Mouse (Mus musculus): ENCODE measurements around the gene Flnb. TPM values are rescaled to one million over a fixed set of nuclear protein-coding genes. Genes with fewer than 3 reads are reported as not detected.
A peak's percentile ranks its signal among the peaks of the same experiment; 100 is the strongest.

The Flnb gene
- polyA plus RNA-seq, 1 experiment, result 54.5 TPM

GRCm38 (mm10) chr14:7846696-7847095 is 28.9 kb downstream of the Flnb start:
- Histone ChIP-seq H3K4me3 (no peak overlapping the region), H3K4me2 (ENCODE audit: low read depth) (peak overlapping the region; percentile 57), H3ac (ENCODE audit: control insufficient read depth, insufficient read length) (no peak overlapping the region), H3K27me3 (ENCODE audit: control insufficient read depth, insufficient read depth, insufficient read length) (no peaks in the 10 kb centered on the region), H3K36me3 (ENCODE audit: control insufficient read depth, insufficient read depth) (no peaks in the 10 kb centered on the region), H3K79me2 (ENCODE audit: control insufficient read depth, insufficient read depth) (peaks cover 98% of the 10 kb centered on the region)
- TF ChIP-seq E2F4 (IDR thresholded peaks at IDR 0.05; ENCODE audit: insufficient read depth) (no peak), TCF12 (IDR thresholded peaks at IDR 0.05; ENCODE audit: insufficient read depth, poor library complexity, severe bottlenecking) (no peak), REST (IDR thresholded peaks at IDR 0.05; ENCODE audit: insufficient read depth, insufficient read length) (no peak), MAX (IDR thresholded peaks at IDR 0.05; ENCODE audit: low read depth) (no peak), MYOD1 (IDR thresholded peaks at IDR 0.05; ENCODE audit: control insufficient read depth in 1 of 3, insufficient read length in 2 of 3, low read depth in 2 of 3) (no peak), TCF3 (IDR thresholded peaks at IDR 0.05; ENCODE audit: insufficient read length, low read depth) (no peak), CEBPB (IDR thresholded peaks at IDR 0.05; ENCODE audit: insufficient read depth, poor library complexity, severe bottlenecking) (no peak), POLR2AphosphoS2 (IDR thresholded peaks at IDR 0.05; ENCODE audit: insufficient read length, low read depth) (no peak), POLR2A (IDR thresholded peaks at IDR 0.05; ENCODE audit: insufficient read length, low read depth) (no peak), MYOG (IDR thresholded peaks at IDR 0.05; ENCODE audit: control insufficient read depth in 1 of 3, insufficient read depth in 1 of 3, insufficient read length in 2 of 3, low read depth in 2 of 3) (no peak), USF1 (IDR thresholded peaks at IDR 0.05; ENCODE audit: low read depth) (no peak), SRF (IDR thresholded peaks at IDR 0.05; ENCODE audit: control insufficient read depth, insufficient read length, low read depth) (no peak)

- H3K4me3 ChIP-seq, result no peak overlapping the region
- H3K27me3 ChIP-seq (ENCODE audit: control insufficient read depth, insufficient read depth, insufficient read length), result no peaks in the 10 kb centered on the region
- H3K36me3 ChIP-seq (ENCODE audit: control insufficient read depth, insufficient read depth), result no peaks in the 10 kb centered on the region
- TF ChIP-seq CEBPB (IDR thresholded peaks at IDR 0.05; ENCODE audit: insufficient read depth, poor library complexity, severe bottlenecking) (0 out of 2 replicates have a peak, but pooled peaks have one; percentile 31), REST (IDR thresholded peaks at IDR 0.05; ENCODE audit: insufficient read depth, insufficient read length) (no peak)
- no peak overlapping the region for H3ac ChIP-seq (ENCODE audit: control insufficient read depth, insufficient read length)
- peaks cover 98% of the 10 kb centered on the region for H3K79me2 ChIP-seq (ENCODE audit: control insufficient read depth, insufficient read depth)
- H3K4me2 ChIP-seq (ENCODE audit: low read depth), result peak overlapping the region; percentile 57
Measured at GRCm38 (mm10) chr14:7847746-7848232, 30.0 kb downstream of the Flnb start.

GRCm38 (mm10) chr14:7850913-7851312 is 33.2 kb downstream of the Flnb start:
- Histone ChIP-seq H3ac (ENCODE audit: control insufficient read depth, insufficient read length) (no peak overlapping the region), H3K4me3 (no peak overlapping the region), H3K36me3 (ENCODE audit: control insufficient read depth, insufficient read depth) (no peaks in the 10 kb centered on the region), H3K27me3 (ENCODE audit: control insufficient read depth, insufficient read depth, insufficient read length) (no peaks in the 10 kb centered on the region), H3K4me2 (ENCODE audit: low read depth) (peak overlapping the region; percentile 72), H3K79me2 (ENCODE audit: control insufficient read depth, insufficient read depth) (peaks cover 98% of the 10 kb centered on the region)
- TF ChIP-seq MYOD1 (IDR thresholded peaks at IDR 0.05; ENCODE audit: control insufficient read depth in 1 of 3, insufficient read length in 2 of 3, low read depth in 2 of 3), result no peak
- TF ChIP-seq TCF12 (IDR thresholded peaks at IDR 0.05; ENCODE audit: insufficient read depth, poor library complexity, severe bottlenecking), result no peak
- no peak for TF ChIP-seq CEBPB (IDR thresholded peaks at IDR 0.05; ENCODE audit: insufficient read depth, poor library complexity, severe bottlenecking)
- no peak for TF ChIP-seq SRF (IDR thresholded peaks at IDR 0.05; ENCODE audit: control insufficient read depth, insufficient read length, low read depth)
- TF ChIP-seq MYOG (IDR thresholded peaks at IDR 0.05; ENCODE audit: control insufficient read depth in 1 of 3, insufficient read depth in 1 of 3, insufficient read length in 2 of 3, low read depth in 2 of 3), result no peak
- TF ChIP-seq USF1 (IDR thresholded peaks at IDR 0.05; ENCODE audit: low read depth), result no peak

- Histone ChIP-seq H3ac (ENCODE audit: control insufficient read depth, insufficient read length) (no peak overlapping the region), H3K36me3 (ENCODE audit: control insufficient read depth, insufficient read depth) (no peaks in the 10 kb centered on the region), H3K4me3 (no peak overlapping the region), H3K4me2 (ENCODE audit: low read depth) (peak overlapping the region; percentile 72), H3K27me3 (ENCODE audit: control insufficient read depth, insufficient read depth, insufficient read length) (no peaks in the 10 kb centered on the region), H3K79me2 (ENCODE audit: control insufficient read depth, insufficient read depth) (peaks cover 98% of the 10 kb centered on the region)
- TF ChIP-seq TCF12 (IDR thresholded peaks at IDR 0.05; ENCODE audit: insufficient read depth, poor library complexity, severe bottlenecking) (no peak), MYOG (IDR thresholded peaks at IDR 0.05; ENCODE audit: control insufficient read depth in 1 of 3, insufficient read depth in 1 of 3, insufficient read length in 2 of 3, low read depth in 2 of 3) (no peak), TCF3 (IDR thresholded peaks at IDR 0.05; ENCODE audit: insufficient read length, low read depth) (no peak), E2F4 (IDR thresholded peaks at IDR 0.05; ENCODE audit: insufficient read depth) (no peak), MYOD1 (IDR thresholded peaks at IDR 0.05; ENCODE audit: control insufficient read depth in 1 of 3, insufficient read length in 2 of 3, low read depth in 2 of 3) (no peak), USF1 (IDR thresholded peaks at IDR 0.05; ENCODE audit: low read depth) (no peak), MAX (IDR thresholded peaks at IDR 0.05; ENCODE audit: low read depth) (no peak), POLR2A (IDR thresholded peaks at IDR 0.05; ENCODE audit: insufficient read length, low read depth) (no peak), SRF (IDR thresholded peaks at IDR 0.05; ENCODE audit: control insufficient read depth, insufficient read length, low read depth) (no peak), POLR2AphosphoS2 (IDR thresholded peaks at IDR 0.05; ENCODE audit: insufficient read length, low read depth) (no peak), CEBPB (IDR thresholded peaks at IDR 0.05; ENCODE audit: insufficient read depth, poor library complexity, severe bottlenecking) (no peak), REST (IDR thresholded peaks at IDR 0.05; ENCODE audit: insufficient read depth, insufficient read length) (no peak)
Measured at GRCm38 (mm10) chr14:7851543-7852065, 33.8 kb downstream of the Flnb start.

GRCm38 (mm10) chr14:7853691-7854090 is 35.9 kb downstream of the Flnb start:
- Histone ChIP-seq H3K4me2 (ENCODE audit: low read depth) (peak overlapping the region; percentile 60), H3K4me3 (no peak overlapping the region), H3ac (ENCODE audit: control insufficient read depth, insufficient read length) (no peak overlapping the region), H3K36me3 (ENCODE audit: control insufficient read depth, insufficient read depth) (no peaks in the 10 kb centered on the region), H3K27me3 (ENCODE audit: control insufficient read depth, insufficient read depth, insufficient read length) (no peaks in the 10 kb centered on the region), H3K79me2 (ENCODE audit: control insufficient read depth, insufficient read depth) (peaks cover 100% of the 10 kb centered on the region)
- TF ChIP-seq SRF (IDR thresholded peaks at IDR 0.05; ENCODE audit: control insufficient read depth, insufficient read length, low read depth), result no peak
- TF ChIP-seq TCF3 (IDR thresholded peaks at IDR 0.05; ENCODE audit: insufficient read length, low read depth), result no peak
- no peak for TF ChIP-seq E2F4 (IDR thresholded peaks at IDR 0.05; ENCODE audit: insufficient read depth)
- TF ChIP-seq TCF12 (IDR thresholded peaks at IDR 0.05; ENCODE audit: insufficient read depth, poor library complexity, severe bottlenecking), result no peak
- peak in 2 of 3 experiments; percentile 18 to 74 for TF ChIP-seq MYOG (IDR thresholded peaks at IDR 0.05; ENCODE audit: control insufficient read depth in 1 of 3, insufficient read depth in 1 of 3, insufficient read length in 2 of 3, low read depth in 2 of 3)
- TF ChIP-seq USF1 (IDR thresholded peaks at IDR 0.05; ENCODE audit: low read depth), result no peak
- peak in 2 of 3 experiments; percentile 51 to 69 for TF ChIP-seq MYOD1 (IDR thresholded peaks at IDR 0.05; ENCODE audit: control insufficient read depth in 1 of 3, insufficient read length in 2 of 3, low read depth in 2 of 3)
- TF ChIP-seq POLR2AphosphoS2 (IDR thresholded peaks at IDR 0.05; ENCODE audit: insufficient read length, low read depth), result peak; percentile 23
- TF ChIP-seq POLR2A (IDR thresholded peaks at IDR 0.05; ENCODE audit: insufficient read length, low read depth), result no peak
- no peak for TF ChIP-seq MAX (IDR thresholded peaks at IDR 0.05; ENCODE audit: low read depth)
- TF ChIP-seq CEBPB (IDR thresholded peaks at IDR 0.05; ENCODE audit: insufficient read depth, poor library complexity, severe bottlenecking), result 0 out of 2 replicates have a peak, but pooled peaks have one; percentile 15
- TF ChIP-seq REST (IDR thresholded peaks at IDR 0.05; ENCODE audit: insufficient read depth, insufficient read length), result no peak
